Mouse (Mus musculus): ENCODE measurements around the gene Ssu72.

GRCm38 (mm10) chr4:155672082-155672481 is 32.5 kb upstream of the Ssu72 start:
- no peak for TF ChIP-seq POLR2A (IDR thresholded peaks at IDR 0.05; ENCODE audit: low read depth, low read length)
- TF ChIP-seq CTCF (IDR thresholded peaks at IDR 0.05; ENCODE audit: extremely low read depth, insufficient read length, insufficient replicate concordance, low read depth, low read length) = no peak
